Mouse (Mus musculus): ENCODE results near the gene Chst8. TPM values are rescaled to one million over a fixed set of nuclear protein-coding genes. Genes with fewer than 3 reads are reported as not detected.
A peak's percentile ranks its signal among the peaks of the same experiment; 100 is the strongest.

The Chst8 gene
- polyA plus RNA-seq, 1 experiment from 2014 or later = 20.5 TPM

- no peak overlapping the region for H3K27ac ChIP-seq
- ATAC-seq = no peak
- H3K9me3 ChIP-seq = no peaks in the 10 kb centered on the region
- H3K4me2 ChIP-seq (replicated peaks) = peak overlapping the region; percentile 57
- no peak overlapping the region for H3K9ac ChIP-seq (replicated peaks)
- 11% methylated on average over 42 of the region's 42 CpGs for WGBS
- peaks cover 40% of the 10 kb centered on the region for H3K27me3 ChIP-seq
- no peaks in the 10 kb centered on the region for H3K36me3 ChIP-seq
- H3K4me3 ChIP-seq (replicated peaks) = peak overlapping the region; percentile 34
- peaks cover 21% of the 10 kb centered on the region for H3K4me1 ChIP-seq (replicated peaks)
Observed at GRCm38 (mm10) chr7:34675120-34675790, 137.3 kb downstream of the Chst8 start.

GRCm38 (mm10) chr7:34672916-34673315 lies 139.6 kb downstream of the Chst8 start:
- peaks cover 40% of the 10 kb centered on the region for H3K27me3 ChIP-seq
- no peaks in the 10 kb centered on the region for H3K9me3 ChIP-seq
- no peak overlapping the region for H3K4me2 ChIP-seq (replicated peaks)
- H3K36me3 ChIP-seq = no peaks in the 10 kb centered on the region
- no peak overlapping the region for H3K27ac ChIP-seq
- ATAC-seq = no peak
- H3K4me3 ChIP-seq (replicated peaks) = no peak overlapping the region
- 88% methylated on average over 4 of the region's 4 CpGs for WGBS
- H3K4me1 ChIP-seq (replicated peaks) = peaks cover 30% of the 10 kb centered on the region
- H3K9ac ChIP-seq (replicated peaks) = no peak overlapping the region

- no peaks in the 10 kb centered on the region for H3K9me3 ChIP-seq
- WGBS = 4% methylated on average over 6 of the region's 6 CpGs
- H3K4me1 ChIP-seq (replicated peaks) = peaks cover 30% of the 10 kb centered on the region
- H3K4me3 ChIP-seq (replicated peaks) = no peak overlapping the region
- no peak overlapping the region for H3K4me2 ChIP-seq (replicated peaks)
- H3K9ac ChIP-seq (replicated peaks) = no peak overlapping the region
- H3K27ac ChIP-seq = no peak overlapping the region
- H3K27me3 ChIP-seq = peaks cover 40% of the 10 kb centered on the region
- H3K36me3 ChIP-seq = no peaks in the 10 kb centered on the region
- peak; percentile 66 for ATAC-seq
Observed at GRCm38 (mm10) chr7:34671911-34672310, 140.6 kb downstream of the Chst8 start.

- no peak overlapping the region for H3K9ac ChIP-seq (replicated peaks)
- H3K9me3 ChIP-seq = no peaks in the 10 kb centered on the region
- no peaks in the 10 kb centered on the region for H3K36me3 ChIP-seq
- ATAC-seq = no peak
- 88% methylated on average over 3 of the region's 3 CpGs for WGBS
- no peak overlapping the region for H3K27ac ChIP-seq
- H3K4me1 ChIP-seq (replicated peaks) = peaks cover 27% of the 10 kb centered on the region
- no peak overlapping the region for H3K4me3 ChIP-seq (replicated peaks)
- H3K27me3 ChIP-seq = peaks cover 37% of the 10 kb centered on the region
- H3K4me2 ChIP-seq (replicated peaks) = no peak overlapping the region
Observed at GRCm38 (mm10) chr7:34670778-34671177, 141.7 kb downstream of the Chst8 start.

GRCm38 (mm10) chr7:34669336-34669735 lies 143.2 kb downstream of the Chst8 start:
- no peak overlapping the region for H3K9ac ChIP-seq (replicated peaks)
- H3K4me1 ChIP-seq (replicated peaks) = peaks cover 15% of the 10 kb centered on the region
- H3K27ac ChIP-seq = no peak overlapping the region
- no peak overlapping the region for H3K4me3 ChIP-seq (replicated peaks)
- H3K4me2 ChIP-seq (replicated peaks) = no peak overlapping the region
- H3K9me3 ChIP-seq = no peaks in the 10 kb centered on the region
- 26% methylated on average over 9 of the region's 9 CpGs for WGBS
- no peaks in the 10 kb centered on the region for H3K36me3 ChIP-seq
- no peak for ATAC-seq
- H3K27me3 ChIP-seq = peaks cover 23% of the 10 kb centered on the region

GRCm38 (mm10) chr7:34667874-34668273 lies 144.6 kb downstream of the Chst8 start:
- WGBS = 94% methylated on average over 16 of the region's 16 CpGs
- Histone ChIP-seq H3K27me3 (peaks cover 8% of the 10 kb centered on the region; the same call in 1 of the 2 replicates), H3K4me1 (replicated peaks) (peaks cover 13% of the 10 kb centered on the region), H3K27ac (no peak overlapping the region), H3K4me2 (replicated peaks) (no peak overlapping the region), H3K9me3 (no peaks in the 10 kb centered on the region), H3K9ac (replicated peaks) (no peak overlapping the region), H3K4me3 (replicated peaks) (no peak overlapping the region), H3K36me3 (no peaks in the 10 kb centered on the region)
- no peak for ATAC-seq

- peaks cover 12% of the 10 kb centered on the region for H3K4me1 ChIP-seq (replicated peaks)
- no peak overlapping the region for H3K4me2 ChIP-seq (replicated peaks)
- H3K27ac ChIP-seq = no peak overlapping the region
- no peaks in the 10 kb centered on the region for H3K36me3 ChIP-seq
- no peaks in the 10 kb centered on the region for H3K27me3 ChIP-seq
- 0 out of 2 replicates have a peak, but pooled peaks have one; percentile 44 for ATAC-seq
- H3K9me3 ChIP-seq = no peaks in the 10 kb centered on the region
- no peak overlapping the region for H3K9ac ChIP-seq (replicated peaks)
- 45% methylated on average over 7 of the region's 7 CpGs for WGBS
- no peak overlapping the region for H3K4me3 ChIP-seq (replicated peaks)
Observed at GRCm38 (mm10) chr7:34663145-34663544, 149.4 kb downstream of the Chst8 start.

- no peaks in the 10 kb centered on the region for H3K27me3 ChIP-seq
- no peak overlapping the region for H3K4me3 ChIP-seq (replicated peaks)
- peaks cover 12% of the 10 kb centered on the region for H3K4me1 ChIP-seq (replicated peaks)
- H3K9me3 ChIP-seq = no peaks in the 10 kb centered on the region
- 5% methylated on average over 5 of the region's 5 CpGs for WGBS
- 0 out of 2 replicates have a peak overlapping the region, but pooled peaks have one; percentile 19 for H3K9ac ChIP-seq (replicated peaks)
- ATAC-seq = no peak
- H3K36me3 ChIP-seq = no peaks in the 10 kb centered on the region
- peak overlapping the region; percentile 25; the same call in 1 of the 2 replicates for H3K27ac ChIP-seq
- no peak overlapping the region for H3K4me2 ChIP-seq (replicated peaks)
Observed at GRCm38 (mm10) chr7:34662227-34662626, 150.3 kb downstream of the Chst8 start.

GRCm38 (mm10) chr7:34659386-34660085 lies 153.0 kb downstream of the Chst8 start:
- Histone ChIP-seq H3K27ac (no peak overlapping the region), H3K4me1 (replicated peaks) (peaks cover 22% of the 10 kb centered on the region), H3K4me2 (replicated peaks) (no peak overlapping the region), H3K27me3 (no peaks in the 10 kb centered on the region), H3K36me3 (no peaks in the 10 kb centered on the region), H3K4me3 (replicated peaks) (no peak overlapping the region), H3K9ac (replicated peaks) (no peak overlapping the region), H3K9me3 (no peaks in the 10 kb centered on the region)
- no peak for ATAC-seq
- 69% methylated on average over 6 of the region's 6 CpGs for WGBS

GRCm38 (mm10) chr7:34656632-34657031 lies 155.9 kb downstream of the Chst8 start, which contains the start of gene Kctd15:
TSS of gene Kctd15 (minus strand) at chr7:34656732.
- Histone ChIP-seq H3K4me2 (replicated peaks) (peak within 1 kb of the TSS; percentile 68), H3K4me3 (replicated peaks) (peak within 1 kb of the TSS; percentile 78), H3K4me1 (replicated peaks) (peaks cover 23% of the 10 kb centered on the region), H3K27ac (peak within 1 kb of the TSS; percentile 100), H3K27me3 (no peaks in the 10 kb centered on the region), H3K9ac (replicated peaks) (peak within 1 kb of the TSS; percentile 95), H3K9me3 (no peaks in the 10 kb centered on the region), H3K36me3 (no peaks in the 10 kb centered on the region)
- WGBS = 56% methylated on average over 5 of the region's 5 CpGs
- ATAC-seq = no peak

- peaks cover 35% of the 10 kb centered on the region for H3K4me1 ChIP-seq (replicated peaks)
- WGBS = under 1% methylated on average over 53 of the region's 74 CpGs
Observed at GRCm38 (mm10) chr7:34655086-34655839, 157.2 kb downstream of the Chst8 start.

More at GRCm38 (mm10) chr7:34655086-34655839, 157.2 kb downstream of the Chst8 start:
- peak; percentile 80 for ATAC-seq
- peak overlapping the region; percentile 78 for H3K4me3 ChIP-seq (replicated peaks)
- H3K9ac ChIP-seq (replicated peaks) = peak overlapping the region; percentile 95
- H3K27ac ChIP-seq = peak overlapping the region; percentile 100
- no peaks in the 10 kb centered on the region for H3K9me3 ChIP-seq
- H3K27me3 ChIP-seq = no peaks in the 10 kb centered on the region
- H3K36me3 ChIP-seq = no peaks in the 10 kb centered on the region
- peak overlapping the region; percentile 68 for H3K4me2 ChIP-seq (replicated peaks)
